Mouse (Mus musculus): ENCODE results near the gene Mrpl4. TPM values are rescaled to one million over a fixed set of nuclear protein-coding genes. Genes with fewer than 3 reads are reported as not detected.

The Mrpl4 gene
- polyA plus RNA-seq, 1 experiment: 45.1 TPM

DNA sequence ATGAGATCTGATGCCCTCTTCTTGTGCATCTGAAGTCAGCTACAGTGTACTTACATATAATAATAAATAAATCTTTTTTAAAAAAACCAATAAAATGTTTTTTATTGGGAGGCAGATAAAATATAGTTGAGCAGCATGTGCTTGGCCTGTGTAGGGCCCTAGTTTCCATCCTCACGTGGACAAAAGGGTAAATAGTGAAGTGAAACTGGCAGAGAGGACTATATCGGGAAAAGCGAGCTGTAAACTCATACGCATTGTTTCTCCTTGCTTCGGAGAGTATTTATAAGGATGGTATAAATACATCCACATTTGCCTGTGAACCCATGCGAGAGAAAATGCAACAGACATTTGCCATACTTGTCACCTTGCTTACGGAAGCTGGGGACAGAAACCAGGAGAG, 22.8 kb upstream of the Mrpl4 start:
- no peak overlapping the region for H3K4me3 ChIP-seq (ENCODE audit: low read depth, low read length)

DNA sequence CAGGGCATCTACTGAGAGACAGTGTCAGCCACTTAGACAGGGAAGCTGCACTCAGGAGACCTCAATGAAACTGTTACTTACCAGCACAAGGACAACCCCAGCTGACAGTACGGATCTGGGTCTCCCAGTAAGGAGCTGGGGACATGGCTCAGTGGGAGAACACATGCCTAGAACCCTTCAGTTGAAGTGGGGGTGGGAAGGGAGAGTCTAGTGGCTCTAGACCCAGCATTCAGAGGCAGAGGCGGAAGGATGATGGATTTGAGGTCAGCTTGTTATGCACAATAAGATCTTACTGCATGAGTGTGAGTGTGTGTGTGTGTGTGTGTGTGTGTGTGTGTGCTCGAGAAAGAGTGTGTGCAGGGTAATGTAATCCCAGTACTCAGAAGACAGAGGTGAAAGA, 20.4 kb upstream of the Mrpl4 start:
- Histone ChIP-seq H3K4me3 (ENCODE audit: low read depth, low read length) (no peak overlapping the region), H3K4me1 (ENCODE audit: control insufficient read depth, insufficient read depth, low read length) (peaks cover 12% of the 10 kb centered on the region), H3K9me3 (replicated peaks; ENCODE audit: control insufficient read depth, insufficient read depth, low read length, poor library complexity, severe bottlenecking) (no peaks in the 10 kb centered on the region), H3K9ac (ENCODE audit: low read depth, poor library complexity, severe bottlenecking) (peak overlapping the region; percentile 40; the same call in 1 of the 2 replicates), H3K36me3 (ENCODE audit: control insufficient read depth, insufficient read depth, low read length, poor library complexity, severe bottlenecking) (no peaks in the 10 kb centered on the region), H3K27ac (ENCODE audit: insufficient read depth, low read length) (peak overlapping the region; percentile 91), H3K27me3 (ENCODE audit: control insufficient read depth, insufficient read depth, low read length, poor library complexity, severe bottlenecking) (no peaks in the 10 kb centered on the region)
- TF ChIP-seq POLR2A (IDR thresholded peaks at IDR 0.05; ENCODE audit: insufficient read depth, low read length): no peak
- TF ChIP-seq EP300 (IDR thresholded peaks at IDR 0.05; ENCODE audit: insufficient read depth, low read depth, low read length): no peak
- TF ChIP-seq CTCF (IDR thresholded peaks at IDR 0.05; ENCODE audit: low read depth, low read length): no peak

More for the DNA sequence above, 22.8 kb upstream of the Mrpl4 start:
- Histone ChIP-seq H3K9me3 (replicated peaks; ENCODE audit: control insufficient read depth, insufficient read depth, low read length, poor library complexity, severe bottlenecking) (no peaks in the 10 kb centered on the region), H3K27ac (ENCODE audit: insufficient read depth, low read length) (peak overlapping the region; percentile 97), H3K27me3 (ENCODE audit: control insufficient read depth, insufficient read depth, low read length, poor library complexity, severe bottlenecking) (no peaks in the 10 kb centered on the region), H3K36me3 (ENCODE audit: control insufficient read depth, insufficient read depth, low read length, poor library complexity, severe bottlenecking) (no peaks in the 10 kb centered on the region), H3K9ac (ENCODE audit: low read depth, poor library complexity, severe bottlenecking) (peak overlapping the region; percentile 34), H3K4me1 (ENCODE audit: control insufficient read depth, insufficient read depth, low read length) (peaks cover 12% of the 10 kb centered on the region)
- no peak for TF ChIP-seq POLR2A (IDR thresholded peaks at IDR 0.05; ENCODE audit: insufficient read depth, low read length)
- TF ChIP-seq CTCF (IDR thresholded peaks at IDR 0.05; ENCODE audit: low read depth, low read length): no peak
- TF ChIP-seq EP300 (IDR thresholded peaks at IDR 0.05; ENCODE audit: insufficient read depth, low read depth, low read length): no peak

DNA sequence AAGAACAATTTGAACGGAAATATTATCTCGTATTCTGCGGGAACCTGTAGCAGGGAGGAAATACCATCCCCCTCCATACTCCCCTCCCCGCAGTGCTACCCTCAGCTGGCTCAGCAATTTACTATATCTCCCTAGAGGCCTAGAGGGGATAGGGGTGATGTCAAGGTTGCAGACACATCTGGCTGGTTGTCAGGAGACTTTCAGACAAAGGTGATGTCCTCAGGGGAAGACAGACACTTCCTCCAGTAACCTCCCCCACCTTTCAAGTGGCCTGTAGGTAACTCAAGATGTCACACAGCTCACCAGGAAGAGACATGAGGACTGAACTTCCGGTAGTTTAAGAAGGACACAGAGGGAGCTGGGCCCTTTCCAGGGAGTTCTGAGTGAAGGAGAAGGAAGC, 19.4 kb upstream of the Mrpl4 start:
- peak overlapping the region; percentile 61 for H3K4me3 ChIP-seq (ENCODE audit: low read depth, low read length)
- peak overlapping the region; percentile 91 for H3K27ac ChIP-seq (ENCODE audit: insufficient read depth, low read length)
- H3K9me3 ChIP-seq (replicated peaks; ENCODE audit: control insufficient read depth, insufficient read depth, low read length, poor library complexity, severe bottlenecking): no peaks in the 10 kb centered on the region
- peak overlapping the region; percentile 79 for H3K9ac ChIP-seq (ENCODE audit: low read depth, poor library complexity, severe bottlenecking)
- H3K27me3 ChIP-seq (ENCODE audit: control insufficient read depth, insufficient read depth, low read length, poor library complexity, severe bottlenecking): no peaks in the 10 kb centered on the region
- no peaks in the 10 kb centered on the region for H3K36me3 ChIP-seq (ENCODE audit: control insufficient read depth, insufficient read depth, low read length, poor library complexity, severe bottlenecking)
- TF ChIP-seq POLR2A (IDR thresholded peaks at IDR 0.05; ENCODE audit: insufficient read depth, low read length): peak; percentile 34
- TF ChIP-seq EP300 (IDR thresholded peaks at IDR 0.05; ENCODE audit: insufficient read depth, low read depth, low read length): peak; percentile 97
- TF ChIP-seq CTCF (IDR thresholded peaks at IDR 0.05; ENCODE audit: low read depth, low read length): no peak
- peaks cover 10% of the 10 kb centered on the region for H3K4me1 ChIP-seq (ENCODE audit: control insufficient read depth, insufficient read depth, low read length)

DNA sequence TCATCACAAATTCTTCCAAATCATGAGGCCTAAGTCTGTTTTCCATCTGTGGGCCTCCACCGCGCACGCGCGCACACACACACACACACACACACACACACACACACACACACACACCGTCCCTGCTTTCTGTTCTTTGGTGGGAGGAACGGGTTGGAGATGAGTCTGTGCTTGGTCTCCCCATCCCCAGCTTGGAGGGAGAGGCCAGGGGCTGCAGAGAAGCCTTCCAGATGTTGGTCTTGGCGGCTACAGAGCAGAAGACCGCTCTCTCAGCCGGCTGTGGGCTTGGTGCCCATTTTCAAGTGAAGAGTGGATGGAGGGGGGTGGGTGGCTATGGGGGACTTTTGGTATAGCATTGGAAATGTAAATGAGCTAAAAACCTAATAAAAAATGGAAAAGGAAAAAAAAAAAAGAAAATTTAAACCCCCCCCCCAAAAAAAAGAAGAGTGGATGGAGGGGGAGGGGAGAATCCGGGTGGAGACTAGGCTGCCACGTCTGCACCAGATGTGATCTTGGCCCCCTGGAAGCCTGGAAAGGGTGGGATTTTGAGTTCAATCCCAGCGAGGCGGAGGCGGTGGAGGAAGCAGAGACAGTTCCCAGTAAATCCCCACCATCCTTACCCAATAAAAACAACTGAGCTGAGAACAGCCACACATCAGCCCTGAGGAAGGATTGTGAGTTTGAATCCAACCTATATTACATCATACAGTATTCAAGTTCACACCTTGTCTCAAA, 15.4 kb upstream of the Mrpl4 start:
- no peaks in the 10 kb centered on the region for H3K9me3 ChIP-seq (replicated peaks; ENCODE audit: control insufficient read depth, insufficient read depth, low read length, poor library complexity, severe bottlenecking)
- H3K27me3 ChIP-seq (ENCODE audit: control insufficient read depth, insufficient read depth, low read length, poor library complexity, severe bottlenecking): no peaks in the 10 kb centered on the region
- peak overlapping the region; percentile 27 for H3K9ac ChIP-seq (ENCODE audit: low read depth, poor library complexity, severe bottlenecking)
- no peak overlapping the region for H3K4me3 ChIP-seq (ENCODE audit: low read depth, low read length)
- peak overlapping the region; percentile 62 for H3K27ac ChIP-seq (ENCODE audit: insufficient read depth, low read length)
- TF ChIP-seq EP300 (IDR thresholded peaks at IDR 0.05; ENCODE audit: insufficient read depth, low read depth, low read length): no peak
- TF ChIP-seq CTCF (IDR thresholded peaks at IDR 0.05; ENCODE audit: low read depth, low read length): no peak
- TF ChIP-seq POLR2A (IDR thresholded peaks at IDR 0.05; ENCODE audit: insufficient read depth, low read length): no peak
- no peaks in the 10 kb centered on the region for H3K36me3 ChIP-seq (ENCODE audit: control insufficient read depth, insufficient read depth, low read length, poor library complexity, severe bottlenecking)
- H3K4me1 ChIP-seq (ENCODE audit: control insufficient read depth, insufficient read depth, low read length): peaks cover 6% of the 10 kb centered on the region

DNA sequence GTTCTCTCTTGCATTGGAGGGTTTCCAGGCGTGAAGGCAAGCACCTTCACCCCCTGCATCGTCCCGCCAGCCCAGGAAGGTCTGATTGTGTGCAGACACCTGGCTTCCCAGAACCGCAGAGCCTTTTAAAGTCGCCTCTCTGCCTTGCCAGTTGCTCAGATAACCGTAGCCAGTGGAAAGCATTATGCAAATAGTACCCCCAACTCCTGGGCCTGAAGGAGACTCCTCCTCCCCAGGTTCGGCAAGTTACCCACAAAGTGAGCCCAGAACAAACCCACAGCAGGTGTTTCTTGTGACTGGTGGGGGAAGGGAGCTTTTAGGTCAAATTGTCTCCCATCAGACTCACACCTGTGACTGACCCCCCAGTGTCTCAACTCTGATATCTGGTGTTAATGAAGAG, 14.6 kb upstream of the Mrpl4 start:
- Histone ChIP-seq H3K36me3 (ENCODE audit: control insufficient read depth, insufficient read depth, low read length, poor library complexity, severe bottlenecking) (no peaks in the 10 kb centered on the region), H3K27ac (ENCODE audit: insufficient read depth, low read length) (peak overlapping the region; percentile 62), H3K9ac (ENCODE audit: low read depth, poor library complexity, severe bottlenecking) (0 out of 2 replicates have a peak overlapping the region, but pooled peaks have one; percentile 27), H3K9me3 (replicated peaks; ENCODE audit: control insufficient read depth, insufficient read depth, low read length, poor library complexity, severe bottlenecking) (no peaks in the 10 kb centered on the region), H3K27me3 (ENCODE audit: control insufficient read depth, insufficient read depth, low read length, poor library complexity, severe bottlenecking) (no peaks in the 10 kb centered on the region), H3K4me3 (ENCODE audit: low read depth, low read length) (no peak overlapping the region), H3K4me1 (ENCODE audit: control insufficient read depth, insufficient read depth, low read length) (peaks cover 4% of the 10 kb centered on the region)
- TF ChIP-seq CTCF (IDR thresholded peaks at IDR 0.05; ENCODE audit: low read depth, low read length): no peak
- TF ChIP-seq EP300 (IDR thresholded peaks at IDR 0.05; ENCODE audit: insufficient read depth, low read depth, low read length): 0 out of 2 replicates have a peak, but pooled peaks have one; percentile 21

DNA sequence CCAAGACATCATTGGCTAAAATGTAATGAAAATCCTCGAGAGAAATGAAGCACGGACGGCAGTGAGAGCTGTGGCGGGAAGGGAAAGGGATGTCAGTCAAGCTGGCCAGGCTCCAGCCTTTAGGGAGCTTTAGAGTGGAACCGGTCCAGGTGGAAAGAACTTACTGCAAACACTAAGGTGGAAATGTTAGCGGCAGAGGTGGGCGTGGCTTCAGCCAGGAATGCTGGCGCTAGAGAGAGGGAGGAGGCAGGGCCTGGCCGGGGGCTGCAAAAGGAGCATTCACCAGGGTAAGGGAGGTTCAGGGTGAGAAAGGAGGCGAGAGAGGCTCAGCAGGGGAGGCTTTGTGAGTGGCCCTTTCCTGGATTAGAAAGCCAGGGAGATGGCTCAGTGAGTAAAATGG, 11.7 kb upstream of the Mrpl4 start:
- no peaks in the 10 kb centered on the region for H3K9me3 ChIP-seq (replicated peaks; ENCODE audit: control insufficient read depth, insufficient read depth, low read length, poor library complexity, severe bottlenecking)
- peak overlapping the region; percentile 64 for H3K27ac ChIP-seq (ENCODE audit: insufficient read depth, low read length)
- peaks cover 4% of the 10 kb centered on the region for H3K4me1 ChIP-seq (ENCODE audit: control insufficient read depth, insufficient read depth, low read length)
- peak; percentile 84 for TF ChIP-seq EP300 (IDR thresholded peaks at IDR 0.05; ENCODE audit: insufficient read depth, low read depth, low read length)
- no peak for TF ChIP-seq CTCF (IDR thresholded peaks at IDR 0.05; ENCODE audit: low read depth, low read length)
- no peaks in the 10 kb centered on the region for H3K27me3 ChIP-seq (ENCODE audit: control insufficient read depth, insufficient read depth, low read length, poor library complexity, severe bottlenecking)
- no peaks in the 10 kb centered on the region for H3K36me3 ChIP-seq (ENCODE audit: control insufficient read depth, insufficient read depth, low read length, poor library complexity, severe bottlenecking)
- 0 out of 2 replicates have a peak overlapping the region, but pooled peaks have one; percentile 1 for H3K9ac ChIP-seq (ENCODE audit: low read depth, poor library complexity, severe bottlenecking)
- H3K4me3 ChIP-seq (ENCODE audit: low read depth, low read length): no peak overlapping the region
